Mouse (Mus musculus) midbrain, postnatal 0 days (tissue): ENCODE data around the gene Bcl2l13. TPM values are rescaled to one million over a fixed set of nuclear protein-coding genes. Genes with fewer than 3 reads are reported as not detected.

Source experiments
- ATAC-seq: fragments of 200-750 bp; cut with Nextera tagmentation; 2 replicates; pipeline ENCODE4 v1.8.0; 2017; ENCODE audit warnings: moderate number of reproducible peaks, mild to moderate bottlenecking, moderate TSS enrichment, moderate library complexity; ENCODE audit not compliant: low FRiP score
- DNase-seq: peaks from one replicate; pipeline ENCODE4 v3.0.0-alpha.2; 2015; ENCODE audit warnings: low spot score
- H3K27ac ChIP-seq: fragments of 300-500 bp; sonication (generic); 2 replicates; pipeline ENCODE4 v1.5.1; 2014; ENCODE audit warnings: low read depth, mild to moderate bottlenecking, low read length, mixed read lengths
- H3K27me3 ChIP-seq: fragments of 300-500 bp; sonication (generic); 2 replicates; pipeline ENCODE4 v1.6.1; 2014; ENCODE audit warnings: low read length, control low read depth, mixed read lengths; ENCODE audit not compliant: insufficient read depth
- H3K36me3 ChIP-seq: fragments of 300-500 bp; sonication (generic); 2 replicates; pipeline ENCODE4 v1.6.1; 2014; ENCODE audit warnings: low read length, control low read depth, mixed read lengths; ENCODE audit not compliant: insufficient read depth
- H3K4me1 ChIP-seq: fragments of 300-500 bp; sonication (generic); 2 replicates; pipeline ENCODE4 v1.6.1; 2014; ENCODE audit warnings: mild to moderate bottlenecking, control low read depth, antibody characterized with exemption, low read length, mixed read lengths; ENCODE audit not compliant: insufficient read depth
- H3K4me2 ChIP-seq: fragments of 300-500 bp; sonication (generic); 2 replicates; pipeline ENCODE4 v1.6.1; 2014; ENCODE audit warnings: low read depth, mild to moderate bottlenecking, low read length, mixed read lengths; ENCODE audit not compliant: poor library complexity, severe bottlenecking
- H3K4me3 ChIP-seq: fragments of 300-500 bp; sonication (generic); 2 replicates; pipeline ENCODE4 v1.5.1; 2014; ENCODE audit warnings: low read depth, mild to moderate bottlenecking, low read length, moderate library complexity
- H3K9ac ChIP-seq: fragments of 300-500 bp; sonication (generic); replicated peaks from 2 replicates; pipeline ENCODE4 v1.6.1; 2014; ENCODE audit warnings: mild to moderate bottlenecking, low read length, moderate library complexity, mixed read lengths; ENCODE audit not compliant: poor library complexity, severe bottlenecking
- H3K9me3 ChIP-seq: fragments of 300-500 bp; sonication (generic); 2 replicates; pipeline ENCODE4 v1.6.1; 2016; ENCODE audit warnings: low read length, control low read depth
- CTCF ChIP-seq: IDR thresholded peaks from 2 replicates; pipeline ENCODE4 v1.5.1; 2016; ENCODE audit warnings: antibody characterized with exemption, mild to moderate bottlenecking
- whole genome bisulfite sequencing: fragments of 180-500 bp; shearing (Covaris S2); extraction: QIAGEN DNeasy Blood & Tissue Kit; methylation state at CpG from one replicate; pipeline ENCODE4 v1.1.7; 2014; 5-methylcytosine and 5-hydroxymethylcytosine counted together
- polyA plus RNA-seq: library from polyadenylated mRNA; unstranded; fragments of >200 nt; fragmentation: Nextera tagmentation; extraction: Ambion mirVana; gene quantifications from 2 replicates; pipeline ENCODE4 v1.2.1, GENCODE M21; 2015
- total RNA-seq: library from RNA; depleted of rRNA; stranded (reverse); fragments of >200 nt; gene quantifications from 2 replicates; pipeline ENCODE4 v1.2.3, GENCODE M21; 2014

Bcl2l13 gene
- total and polyA plus RNA-seq, 2 experiments from 2014 or later, result 19.0 to 133 TPM

GRCm38 (mm10) chr6:120926880-120927279 lies 90.9 kb downstream of the Bcl2l13 start:
- WGBS, result 56% methylated on average over 2 of the region's 2 CpGs

GRCm38 (mm10) chr6:120927765-120928164 lies 91.8 kb downstream of the Bcl2l13 start:
- no peak for ATAC-seq
- TF ChIP-seq CTCF, result no peak

More at GRCm38 (mm10) chr6:120926880-120927279, 90.9 kb downstream of the Bcl2l13 start:
- TF ChIP-seq CTCF, result no peak
- Histone ChIP-seq H3K27me3 (no peaks in the 10 kb centered on the region), H3K36me3 (peaks cover 18% of the 10 kb centered on the region), H3K4me1 (no peaks in the 10 kb centered on the region), H3K27ac (no peak overlapping the region), H3K4me2 (no peak overlapping the region), H3K4me3 (no peak overlapping the region), H3K9me3 (no peaks in the 10 kb centered on the region), H3K9ac (no peak overlapping the region)
- ATAC-seq (no peak), DNase-seq (no peak)

GRCm38 (mm10) chr6:120929421-120929820 lies 93.4 kb downstream of the Bcl2l13 start:
- 82% methylated on average over 1 of the region's 1 CpGs for WGBS
- ATAC-seq (no peak), DNase-seq (no peak)
- Histone ChIP-seq H3K9ac (no peak overlapping the region), H3K9me3 (no peaks in the 10 kb centered on the region), H3K36me3 (peaks cover 44% of the 10 kb centered on the region), H3K4me3 (no peak overlapping the region), H3K27ac (no peak overlapping the region), H3K4me1 (no peaks in the 10 kb centered on the region), H3K4me2 (no peak overlapping the region), H3K27me3 (no peaks in the 10 kb centered on the region)
- TF ChIP-seq CTCF, result no peak

More at GRCm38 (mm10) chr6:120927765-120928164, 91.8 kb downstream of the Bcl2l13 start:
- no peak overlapping the region for H3K4me3 ChIP-seq
- no peaks in the 10 kb centered on the region for H3K27me3 ChIP-seq
- peaks cover 27% of the 10 kb centered on the region for H3K36me3 ChIP-seq
- no peaks in the 10 kb centered on the region for H3K9me3 ChIP-seq
- no peak overlapping the region for H3K9ac ChIP-seq
- no peak overlapping the region for H3K27ac ChIP-seq
- no peak for DNase-seq
- WGBS, result 80% methylated on average over 3 of the region's 3 CpGs
- H3K4me2 ChIP-seq, result no peak overlapping the region
- H3K4me1 ChIP-seq, result no peaks in the 10 kb centered on the region

GRCm38 (mm10) chr6:120930450-120931306 lies 94.7 kb downstream of the Bcl2l13 start:
- no peaks in the 10 kb centered on the region for H3K4me1 ChIP-seq
- no peaks in the 10 kb centered on the region for H3K9me3 ChIP-seq
- H3K27me3 ChIP-seq, result no peaks in the 10 kb centered on the region
- 89% methylated on average over 6 of the region's 6 CpGs for WGBS
- TF ChIP-seq CTCF, result no peak
- no peak overlapping the region for H3K27ac ChIP-seq
- peaks cover 52% of the 10 kb centered on the region for H3K36me3 ChIP-seq
- H3K4me2 ChIP-seq, result no peak overlapping the region
- no peak overlapping the region for H3K4me3 ChIP-seq
- ATAC-seq, result no peak
- DNase-seq, result no peak
- H3K9ac ChIP-seq, result no peak overlapping the region

- Histone ChIP-seq H3K4me3 (no peak overlapping the region), H3K4me2 (no peak overlapping the region), H3K4me1 (no peaks in the 10 kb centered on the region), H3K36me3 (peaks cover 56% of the 10 kb centered on the region), H3K9ac (no peak overlapping the region), H3K27ac (no peak overlapping the region), H3K27me3 (no peaks in the 10 kb centered on the region), H3K9me3 (no peaks in the 10 kb centered on the region)
- DNase-seq (no peak), ATAC-seq (no peak)
- no peak for TF ChIP-seq CTCF
- WGBS, result 92% methylated on average over 12 of the region's 12 CpGs
These were observed 96.6 kb downstream of the Bcl2l13 start for GRCm38 (mm10) chr6:120932597-120932996.

- Histone ChIP-seq H3K36me3 (peaks cover 56% of the 10 kb centered on the region), H3K4me1 (no peaks in the 10 kb centered on the region), H3K27me3 (no peaks in the 10 kb centered on the region), H3K4me3 (no peak overlapping the region), H3K9ac (no peak overlapping the region), H3K9me3 (no peaks in the 10 kb centered on the region), H3K27ac (no peak overlapping the region), H3K4me2 (no peak overlapping the region)
- no peak for DNase-seq
- ATAC-seq, result no peak
- 87% methylated on average over 7 of the region's 7 CpGs for WGBS
- TF ChIP-seq CTCF, result no peak
These were observed 97.7 kb downstream of the Bcl2l13 start for GRCm38 (mm10) chr6:120933670-120934069.
